9 mouse cellular contexts compared by ENCODE assay signal in genomic region chr7:138910193-138910562, GRCm38 (mm10). TPM values are rescaled to one million over a fixed set of nuclear protein-coding genes. Genes with fewer than 3 reads are reported as not detected.
A peak's percentile ranks its signal among the peaks of the same experiment; 100 is the strongest.
DNase-seq lines count a peak whose midpoint lies in the region; ATAC-seq and TF ChIP-seq lines count a peak whose summit lies in the region.
"Had no signal": no experiment of that assay in that cellular context is flagged by ENCODE, and none has a peak within 500 bp of the region (broad histone marks: within the 10 kb centered on the region; RNA-seq: fewer than 3 reads in every experiment).

No protein-coding gene starts in this region.

- H3K4me2 ChIP-seq in limb, embryonic 15.5 days, result peak overlapping the region; percentile 79
- H3K4me2 ChIP-seq in stomach, embryonic 16.5 days (ENCODE audit: low read depth, low read length), result peak overlapping the region; percentile 76

- peak; percentile 11; the same call in 1 of the 2 replicates for ATAC-seq in frontal cortex, adult (ENCODE audit: low TSS enrichment)
- no peak for ATAC-seq in limb, embryonic 15.5 days (ENCODE audit: insufficient number of reproducible peaks, low FRiP score, low TSS enrichment, low read depth)
- no peak for ATAC-seq in stomach, embryonic 16.5 days (ENCODE audit: insufficient read depth, low FRiP score)
- no peak for ATAC-seq in CD4-positive, CD25-positive, alpha-beta regulatory T cell, adult 4 months

- no peak for TF ChIP-seq POLR2A in spleen, adult 2 months (IDR thresholded peaks at IDR 0.05; ENCODE audit: low read depth, low read length)

- H3K4me1 ChIP-seq in spleen, adult 2 months (ENCODE audit: control insufficient read depth, insufficient read depth, insufficient read length), result 0 out of 2 replicates have a peak, but pooled peaks cover 5% of the 10 kb centered on the region
- peaks cover 37% of the 10 kb centered on the region for H3K4me1 ChIP-seq in limb, embryonic 15.5 days
- peaks cover 26% of the 10 kb centered on the region for H3K4me1 ChIP-seq in stomach, embryonic 16.5 days (ENCODE audit: control insufficient read depth, insufficient read depth, low read length)

- WGBS in spleen, adult 2 months, result 33% methylated on average over 7 of the region's 7 CpGs
- whole genome bisulfite sequencing in limb, embryonic 15.5 days, result 20% methylated on average over 7 of the region's 7 CpGs
- 20% methylated on average over 7 of the region's 7 CpGs for WGBS in stomach, embryonic 16.5 days

- peak overlapping the region; percentile 48; the same call in 1 of the 2 replicates for H3K9ac ChIP-seq in limb, embryonic 15.5 days
- H3K9ac ChIP-seq in stomach, embryonic 16.5 days (ENCODE audit: low read length), result peak overlapping the region; percentile 65

- no peaks in the 10 kb centered on the region for H3K9me3 ChIP-seq in limb, embryonic 15.5 days
- no peaks in the 10 kb centered on the region for H3K9me3 ChIP-seq in stomach, embryonic 16.5 days (replicated peaks; ENCODE audit: control insufficient read depth, low read length)

- H3K36me3 ChIP-seq in spleen, adult 2 months (ENCODE audit: control insufficient read depth, insufficient read depth, low read length), result no peaks in the 10 kb centered on the region
- H3K36me3 ChIP-seq in limb, embryonic 15.5 days, result peaks cover under 1% of the 10 kb centered on the region; the same call in 1 of the 2 replicates
- no peaks in the 10 kb centered on the region for H3K36me3 ChIP-seq in stomach, embryonic 16.5 days (ENCODE audit: control insufficient read depth, insufficient read depth, low read length)

- peak overlapping the region; percentile 75; the same call in 1 of the 2 replicates for H3K4me3 ChIP-seq in spleen, adult 2 months (ENCODE audit: extremely low read depth, insufficient read depth, insufficient read length)
- H3K4me3 ChIP-seq in limb, embryonic 15.5 days, result peak overlapping the region; percentile 66
- peak overlapping the region; percentile 63 for H3K4me3 ChIP-seq in stomach, embryonic 16.5 days (replicated peaks; ENCODE audit: low read length)

- H3K27me3 ChIP-seq in spleen, adult 2 months (ENCODE audit: control insufficient read depth, insufficient read depth, low read length), result no peaks in the 10 kb centered on the region
- no peaks in the 10 kb centered on the region for H3K27me3 ChIP-seq in limb, embryonic 15.5 days
- H3K27me3 ChIP-seq in stomach, embryonic 16.5 days (ENCODE audit: control insufficient read depth, insufficient read depth, low read length), result no peaks in the 10 kb centered on the region

- DNase-seq in frontal cortex, postnatal 10 days (ENCODE audit: low spot score in 2 of 2), result no peak
- no peak for DNase-seq in spleen, adult 2 months (ENCODE audit: low read depth in 1 of 2, low spot score in 2 of 2)
- DNase-seq in spleen, postnatal 4 days (ENCODE audit: low spot score in 2 of 2), result no peak
- DNase-seq in thymus, postnatal 10 days (ENCODE audit: low spot score in 2 of 2), result no peak

- no peak for TF ChIP-seq CTCF in spleen, adult 2 months (IDR thresholded peaks at IDR 0.05; ENCODE audit: extremely low read depth, insufficient read depth, insufficient read length, insufficient replicate concordance)

- no peak overlapping the region for H3K27ac ChIP-seq in spleen, adult 2 months (ENCODE audit: insufficient read depth, low read length)
- peak overlapping the region; percentile 79 for H3K27ac ChIP-seq in limb, embryonic 15.5 days
- peak overlapping the region; percentile 71 for H3K27ac ChIP-seq in stomach, embryonic 16.5 days (ENCODE audit: low read length)

RNA-seq across cellular contexts. Expression of gene Bnip3, which starts 0.9 kb away (rescaled TPM):
- 3.8 and 4.7 TPM in 2 replicates for polyA plus RNA-seq in spleen, adult 2 months (2012; rRNA removed)
- polyA plus RNA-seq in limb, embryonic 15.5 days (2015; fragmentation: Nextera tagmentation; extraction: Ambion mirVana), result 130 and 138 TPM in 2 replicates
- 132 and 138 TPM in 2 replicates for polyA plus RNA-seq in stomach, embryonic 16.5 days (2015; fragmentation: Nextera tagmentation; extraction: Ambion mirVana)
- polyA plus RNA-seq in CD4-positive, CD25-positive, alpha-beta regulatory T cell, adult 4 months (2017; shearing (Covaris generic)), result 10 to 100 TPM; 18.6 to 23.3 TPM

RNA-seq across cellular contexts. Expression of gene Jakmip3, which starts 30.4 kb away (rescaled TPM):
- polyA plus RNA-seq in spleen, adult 2 months (2012; rRNA removed), result 0.35 and 0.37 TPM in 2 replicates
- 0.49 and 0.67 TPM in 2 replicates for polyA plus RNA-seq in limb, embryonic 15.5 days (2015; fragmentation: Nextera tagmentation; extraction: Ambion mirVana)
- polyA plus RNA-seq in stomach, embryonic 16.5 days (2015; fragmentation: Nextera tagmentation; extraction: Ambion mirVana), result 0.15 and 0.24 TPM in 2 replicates
- not detected for polyA plus RNA-seq in CD4-positive, CD25-positive, alpha-beta regulatory T cell, adult 4 months (2017; shearing (Covaris generic))
- polyA plus RNA-seq: C2C12 had no signal
